In genomic region chr17:23670516-23671074, GRCm38 (mm10) we compare ENCODE assay signal across 13 mouse cellular contexts. TPM values are rescaled to one million over a fixed set of nuclear protein-coding genes. Genes with fewer than 3 reads are reported as not detected.
"Had no signal": no experiment of that assay in that cellular context is flagged by ENCODE, and none has a peak within 500 bp of the region (broad histone marks: within the 10 kb centered on the region; RNA-seq: fewer than 3 reads in every experiment).

No protein-coding gene starts in this region.

- DNase-seq: kidney, postnatal 25 days; liver; liver, embryonic 13.5 days; liver, postnatal 0 days; lung, postnatal 36 days; right cerebral cortex, postnatal 14 days; thymus, adult 2 months; thymus, postnatal 25 days had no signal

- H3K4me2 ChIP-seq: limb, embryonic 12.5 days; liver, embryonic 13.5 days; midbrain, embryonic 13.5 days; stomach, embryonic 15.5 days had no signal

- H3K27me3 ChIP-seq: stomach, embryonic 15.5 days had no signal

- H3K4me3 ChIP-seq: left cerebral cortex, adult 2 months; limb, embryonic 12.5 days; liver, embryonic 13.5 days; midbrain, embryonic 13.5 days; stomach, embryonic 15.5 days had no signal

- H3K27ac ChIP-seq: left cerebral cortex, adult 2 months; limb, embryonic 12.5 days; liver, embryonic 13.5 days; midbrain, embryonic 13.5 days; stomach, embryonic 15.5 days had no signal

- ATAC-seq: liver, postnatal 0 days; midbrain, embryonic 13.5 days had no signal

- H3K9me3 ChIP-seq: limb, embryonic 12.5 days; liver, embryonic 13.5 days; midbrain, embryonic 13.5 days; stomach, embryonic 15.5 days had no signal

- H3K9ac ChIP-seq: limb, embryonic 12.5 days; liver, embryonic 13.5 days; liver, postnatal 0 days; midbrain, embryonic 13.5 days; stomach, embryonic 15.5 days had no signal

RNA-seq across cellular contexts. Expression of gene Cldn6, which starts 8.5 kb away (rescaled TPM):
- polyA plus RNA-seq: neural tube, embryonic 14.5 days had no signal
